Mouse (Mus musculus) limb, embryonic 14.5 days (tissue): ENCODE data around the gene Tsc1. TPM values are rescaled to one million over a fixed set of nuclear protein-coding genes. Genes with fewer than 3 reads are reported as not detected.

Experiments used
- ATAC-seq: fragments of 200-750 bp; cut with Nextera tagmentation; 2 replicates; pipeline ENCODE4 v1.8.0; 2017; ENCODE audit warnings: low read depth, moderate number of reproducible peaks, moderate TSS enrichment; ENCODE audit not compliant: low FRiP score
- DNase-seq: peaks from one replicate; pipeline ENCODE4 v3.0.0-alpha.2; 2015; ENCODE audit warnings: low spot score
- H3K27ac ChIP-seq: fragments of 300-500 bp; sonication (generic); replicated peaks from 2 replicates; pipeline ENCODE4 v1.5.1; 2014; ENCODE audit warnings: low read depth, mild to moderate bottlenecking, low read length, moderate library complexity, mixed read lengths
- H3K27me3 ChIP-seq: fragments of 300-500 bp; sonication (generic); 2 replicates; pipeline ENCODE4 v1.6.1; 2014; ENCODE audit warnings: low read length, mixed read lengths; ENCODE audit not compliant: control insufficient read depth, insufficient read depth
- H3K36me3 ChIP-seq: fragments of 300-500 bp; sonication (generic); 2 replicates; pipeline ENCODE4 v1.6.1; 2014; ENCODE audit warnings: mild to moderate bottlenecking, low read length, moderate library complexity, mixed read lengths; ENCODE audit not compliant: control insufficient read depth, insufficient read depth
- H3K4me1 ChIP-seq: fragments of 300-500 bp; sonication (generic); 2 replicates; pipeline ENCODE4 v1.6.1; 2014; ENCODE audit warnings: antibody characterized with exemption, low read length, mixed read lengths; ENCODE audit not compliant: control insufficient read depth, insufficient read depth
- H3K4me2 ChIP-seq: fragments of 300-500 bp; sonication (generic); replicated peaks from 2 replicates; pipeline ENCODE4 v1.6.1; 2014; ENCODE audit warnings: low read depth, mild to moderate bottlenecking, low read length, moderate library complexity; ENCODE audit not compliant: severe bottlenecking
- H3K4me3 ChIP-seq: fragments of 300-500 bp; sonication (generic); replicated peaks from 2 replicates; pipeline ENCODE4 v1.5.1; 2014; ENCODE audit warnings: low read length
- H3K9ac ChIP-seq: fragments of 300-500 bp; sonication (generic); 2 replicates; pipeline ENCODE4 v1.6.1; 2014; ENCODE audit warnings: mild to moderate bottlenecking, low read depth, low read length, moderate library complexity; ENCODE audit not compliant: severe bottlenecking
- H3K9me3 ChIP-seq: fragments of 300-500 bp; sonication (generic); 2 replicates; pipeline ENCODE4 v1.6.1; 2016; ENCODE audit warnings: low read length; ENCODE audit not compliant: control insufficient read depth
- POLR2A ChIP-seq: fragments of 200-500 bp; IDR thresholded peaks from 2 replicates; pipeline ENCODE4 v1.8.0; 2012; ENCODE audit warnings: inconsistent platforms, mild to moderate bottlenecking, moderate library complexity, borderline replicate concordance; ENCODE audit not compliant: insufficient read depth, insufficient read length; ENCODE audit errors: extremely low read depth
- WGBS: fragments of 180-500 bp; shearing (Covaris S2); extraction: QIAGEN DNeasy Blood & Tissue Kit; methylation state at CpG from one replicate; pipeline ENCODE4 v1.1.7; 2014; 5-methylcytosine and 5-hydroxymethylcytosine counted together
- polyA plus RNA-seq, 2 experiments: library from polyadenylated mRNA; depleted of rRNA in 1 of 2; stranded (reverse) in 1 of 2; unstranded in 1 of 2; fragments of >200 nt; fragmentation: Nextera tagmentation in 1 of 2; extraction: Ambion mirVana in 1 of 2; gene quantifications; 2 replicates each; pipeline versions ENCODE4 v1.2.1 to v1.2.3; 2012 to 2014

The Tsc1 gene
- polyA plus RNA-seq, 2 experiments = 15.7 to 18.5 TPM

DNA sequence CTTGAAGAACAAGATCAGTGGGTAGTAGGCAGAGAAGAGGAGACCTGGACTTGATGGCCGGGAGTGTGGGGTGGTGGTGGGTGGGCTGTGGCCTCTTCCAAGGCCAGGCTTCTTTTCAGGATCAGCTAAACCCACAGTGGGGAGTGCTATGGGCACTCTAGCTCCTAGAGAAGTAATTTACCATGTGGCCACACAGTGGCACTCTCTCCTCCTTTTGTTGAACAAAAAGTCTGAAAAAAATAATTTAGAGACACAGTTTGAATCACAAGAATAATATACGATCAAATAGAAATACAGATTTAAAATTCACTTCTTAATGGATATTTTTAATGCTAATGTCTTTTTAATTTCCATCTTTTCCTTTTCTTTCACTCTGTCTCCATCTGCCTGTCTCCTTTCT is 13.0 kb upstream of the Tsc1 start:
- 70% methylated on average over 2 of the region's 2 CpGs for WGBS
- no peak for TF ChIP-seq POLR2A
- Histone ChIP-seq H3K4me3 (no peak overlapping the region), H3K36me3 (no peaks in the 10 kb centered on the region), H3K27me3 (no peaks in the 10 kb centered on the region), H3K9me3 (no peaks in the 10 kb centered on the region), H3K4me2 (no peak overlapping the region), H3K4me1 (peaks cover 13% of the 10 kb centered on the region), H3K27ac (no peak overlapping the region), H3K9ac (no peak overlapping the region)
- ATAC-seq (no peak), DNase-seq (no peak)

DNA sequence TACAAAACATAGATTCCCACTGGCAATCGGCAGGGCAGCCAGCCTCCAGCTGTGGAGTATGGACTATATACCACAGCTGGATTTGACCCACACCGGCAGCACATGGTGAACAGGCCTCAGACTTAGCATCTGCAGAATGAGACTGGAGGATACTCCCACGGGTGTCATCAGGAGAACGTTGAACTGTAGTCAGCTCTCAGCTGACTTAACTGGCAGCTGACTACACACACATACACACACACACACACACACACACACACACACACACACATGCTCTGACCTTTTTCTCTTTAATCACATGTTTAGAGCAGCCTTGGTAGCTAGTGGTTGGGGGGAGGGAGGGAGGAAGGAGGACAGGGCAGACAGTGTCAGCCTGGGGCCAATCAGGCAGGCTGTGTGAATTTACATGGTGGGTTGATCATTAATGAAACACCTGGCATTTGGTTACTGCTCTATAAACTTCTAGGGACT is 11.1 kb upstream of the Tsc1 start:
- H3K9me3 ChIP-seq = no peaks in the 10 kb centered on the region
- TF ChIP-seq POLR2A = no peak
- 4% methylated on average over 4 of the region's 4 CpGs for WGBS
- ATAC-seq = peak; percentile 82
- peak; percentile 71 for DNase-seq
- H3K27ac ChIP-seq = no peak overlapping the region
- no peak overlapping the region for H3K4me2 ChIP-seq
- H3K27me3 ChIP-seq = no peaks in the 10 kb centered on the region
- peaks cover 13% of the 10 kb centered on the region for H3K4me1 ChIP-seq
- no peak overlapping the region for H3K4me3 ChIP-seq
- no peak overlapping the region for H3K9ac ChIP-seq
- no peaks in the 10 kb centered on the region for H3K36me3 ChIP-seq

DNA sequence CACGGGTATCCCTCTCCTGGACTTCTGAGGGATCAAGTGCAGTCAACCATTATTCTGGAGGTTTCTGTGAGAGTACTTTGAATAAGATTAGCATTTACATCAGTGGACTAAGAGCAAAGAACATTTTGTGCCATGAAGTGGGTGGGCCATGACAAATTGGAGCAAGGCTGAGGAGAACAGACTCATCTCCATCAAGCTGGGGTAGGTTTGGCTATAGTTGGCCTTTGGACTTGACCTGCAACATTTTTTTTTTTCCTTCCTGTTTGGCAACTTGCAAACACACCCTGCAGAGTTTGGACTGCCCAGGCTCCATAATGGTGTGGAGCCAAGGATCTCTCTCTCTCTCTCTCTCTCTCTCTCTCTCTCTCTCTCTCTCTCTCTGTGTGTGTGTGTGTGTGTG is 8.4 kb upstream of the Tsc1 start:
- Histone ChIP-seq H3K36me3 (no peaks in the 10 kb centered on the region), H3K9me3 (no peaks in the 10 kb centered on the region), H3K9ac (no peak overlapping the region), H3K4me1 (peaks cover 13% of the 10 kb centered on the region), H3K27ac (no peak overlapping the region), H3K4me2 (no peak overlapping the region), H3K4me3 (no peak overlapping the region), H3K27me3 (no peaks in the 10 kb centered on the region)
- no peak for TF ChIP-seq POLR2A
- WGBS = 61% methylated on average over 1 of the region's 1 CpGs
- ATAC-seq = no peak
- no peak for DNase-seq

DNA sequence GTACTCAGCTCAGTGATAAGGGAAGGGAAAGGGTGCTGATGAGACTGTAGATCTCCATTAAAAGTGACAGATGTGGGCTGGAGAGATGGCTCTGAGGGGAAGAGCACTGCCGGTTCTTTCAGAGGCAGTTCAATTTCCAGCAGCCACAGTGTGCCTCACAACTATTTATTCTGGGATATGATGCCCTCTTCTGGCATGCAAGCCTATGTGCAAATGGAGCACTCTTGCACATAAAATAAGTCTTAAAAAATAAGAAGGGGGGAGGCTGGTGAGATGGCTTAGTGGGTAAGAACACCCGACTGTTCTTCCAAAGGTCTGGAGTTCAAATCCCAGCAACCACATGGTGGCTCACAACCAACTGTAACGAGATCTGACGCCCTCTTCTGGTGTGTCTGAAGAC is 7.9 kb upstream of the Tsc1 start:
- H3K9ac ChIP-seq = no peak overlapping the region
- ATAC-seq = no peak
- H3K4me1 ChIP-seq = peaks cover 16% of the 10 kb centered on the region
- DNase-seq = no peak
- no peak overlapping the region for H3K4me3 ChIP-seq
- H3K27me3 ChIP-seq = no peaks in the 10 kb centered on the region
- no peaks in the 10 kb centered on the region for H3K9me3 ChIP-seq
- H3K27ac ChIP-seq = no peak overlapping the region
- no peaks in the 10 kb centered on the region for H3K36me3 ChIP-seq
- WGBS = 41% methylated on average over 4 of the region's 4 CpGs
- no peak overlapping the region for H3K4me2 ChIP-seq
- no peak for TF ChIP-seq POLR2A

DNA sequence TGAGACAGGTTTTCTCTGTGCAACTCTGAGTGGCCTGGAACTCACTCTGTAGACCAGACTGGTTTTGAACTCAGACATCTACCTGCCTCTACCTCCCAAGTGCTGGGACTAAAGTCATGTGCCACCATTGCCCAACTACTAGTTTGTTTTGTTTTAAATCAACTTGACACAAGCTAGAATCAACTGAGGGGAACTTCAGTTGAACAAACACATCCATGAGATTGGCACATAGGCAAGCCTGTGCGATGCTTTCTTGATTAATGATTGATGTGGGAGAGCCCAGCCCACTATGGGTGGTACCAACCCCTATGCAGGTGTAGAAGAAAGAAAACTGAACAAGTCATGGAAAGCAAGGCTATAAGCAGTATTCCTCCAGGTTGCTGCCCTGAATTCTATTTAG is 5.8 kb upstream of the Tsc1 start:
- Histone ChIP-seq H3K27ac (no peak overlapping the region), H3K27me3 (no peaks in the 10 kb centered on the region), H3K4me1 (peaks cover 6% of the 10 kb centered on the region), H3K9ac (no peak overlapping the region), H3K4me3 (no peak overlapping the region), H3K4me2 (no peak overlapping the region), H3K9me3 (no peaks in the 10 kb centered on the region), H3K36me3 (no peaks in the 10 kb centered on the region)
- TF ChIP-seq POLR2A = no peak
- no peak for DNase-seq
- 87% methylated on average over 1 of the region's 1 CpGs for WGBS
- no peak for ATAC-seq
